Mouse (Mus musculus): ENCODE results near the gene Catsperd.

DNA sequence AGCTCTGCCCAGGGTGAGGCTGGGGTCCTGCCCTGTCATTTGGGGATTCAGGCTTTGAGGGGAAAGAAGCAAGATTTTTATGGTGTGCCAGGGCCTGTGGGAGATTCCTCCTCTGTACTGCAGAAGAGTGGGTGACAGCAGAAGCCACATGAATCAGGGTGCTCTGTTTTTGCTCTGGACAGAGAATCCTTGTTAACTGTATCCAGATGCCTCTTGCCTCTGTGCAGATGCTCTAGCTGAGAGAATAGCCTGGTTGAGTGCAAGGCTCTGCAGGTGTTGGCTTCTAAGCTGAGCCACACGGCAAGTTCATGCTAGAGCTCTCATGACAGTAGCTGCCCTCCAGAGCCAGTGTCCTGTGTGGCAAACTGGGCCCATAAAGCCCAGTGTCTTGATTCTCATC lies 65.5 kb downstream of the Catsperd start:
- TF ChIP-seq TAL1 (conservative IDR thresholded peaks at IDR 0.05; ENCODE audit: low read depth, low read length), result no peak
- no peak for TF ChIP-seq CTCF (IDR thresholded peaks at IDR 0.05; ENCODE audit: low read depth, low read length)
- TF ChIP-seq POLR2AphosphoS5 (IDR thresholded peaks at IDR 0.05; ENCODE audit: insufficient replicate concordance, low read depth, low read length), result no peak

All from G1E (cell line).